Mouse (Mus musculus) ovary, postnatal 14 days (tissue): Measurements from ENCODE around the gene Mgme1.

Source experiments
- DNase-seq: peaks from one replicate; pipeline ENCODE4 v3.0.0; 2022; ENCODE audit warnings: low spot score

Mgme1 gene

GRCm38 (mm10) chr2:144264398-144265119 is 5.9 kb upstream of the Mgme1 start:
- DNase-seq, result no peak

- DNase-seq, result no peak
These were observed 5.4 kb upstream of the Mgme1 start for GRCm38 (mm10) chr2:144265120-144265488.

- no peak for DNase-seq
These were observed 4.4 kb upstream of the Mgme1 start for GRCm38 (mm10) chr2:144265916-144266683.

- no peak for DNase-seq
These were observed 3.3 kb upstream of the Mgme1 start for GRCm38 (mm10) chr2:144267004-144267730.

GRCm38 (mm10) chr2:144267731-144268015 is 2.8 kb upstream of the Mgme1 start:
- no peak for DNase-seq

GRCm38 (mm10) chr2:144268446-144269305 is 1.8 kb upstream of the Mgme1 start:
- DNase-seq, result no peak

- DNase-seq, result no peak
These were observed 1.2 kb upstream of the Mgme1 start for GRCm38 (mm10) chr2:144269306-144269650.

- no peak for DNase-seq
These were observed 586 bp upstream of the Mgme1 start for GRCm38 (mm10) chr2:144269679-144270475.

- no peak for DNase-seq
These were observed 1.6 kb downstream of the Mgme1 start for GRCm38 (mm10) chr2:144272088-144272487.

GRCm38 (mm10) chr2:144274741-144275140 is 4.3 kb downstream of the Mgme1 start:
- DNase-seq, result no peak

- no peak for DNase-seq
These were observed 6.4 kb downstream of the Mgme1 start for GRCm38 (mm10) chr2:144276885-144277284.

GRCm38 (mm10) chr2:144279742-144280141 is 9.3 kb downstream of the Mgme1 start:
- peak; percentile 38 for DNase-seq

- no peak for DNase-seq
These were observed 10.1 kb downstream of the Mgme1 start for GRCm38 (mm10) chr2:144280568-144280967.

- DNase-seq, result no peak
These were observed 11.0 kb downstream of the Mgme1 start for GRCm38 (mm10) chr2:144281417-144281816.

- DNase-seq, result no peak
These were observed 19.9 kb downstream of the Mgme1 start for GRCm38 (mm10) chr2:144290321-144290720.

- no peak for DNase-seq
These were observed 21.3 kb downstream of the Mgme1 start for GRCm38 (mm10) chr2:144291600-144292305.

GRCm38 (mm10) chr2:144295145-144295735 is 24.8 kb downstream of the Mgme1 start:
- no peak for DNase-seq

GRCm38 (mm10) chr2:144299749-144300669 is 29.5 kb downstream of the Mgme1 start:
- DNase-seq, result no peak

GRCm38 (mm10) chr2:144301101-144301500 is 30.6 kb downstream of the Mgme1 start:
- DNase-seq, result no peak
